Mouse (Mus musculus): ENCODE data around the gene Ly6f.

- TF ChIP-seq CTCF (conservative IDR thresholded peaks at IDR 0.05; ENCODE audit: insufficient read depth, insufficient read length, low read depth, low read length): no peak
- no peak for TF ChIP-seq POLR2A (IDR thresholded peaks at IDR 0.05; ENCODE audit: low read depth, low read length)
Observed at GRCm38 (mm10) chr15:75242756-75243640, 25.2 kb upstream of the Ly6f start.
